Mouse (Mus musculus): Measurements from ENCODE around the gene Cyp1a2. TPM values are rescaled to one million over a fixed set of nuclear protein-coding genes. Genes with fewer than 3 reads are reported as not detected.

The Cyp1a2 gene
- polyA plus RNA-seq, 1 experiment from 2014 or later, result not detected

DNA sequence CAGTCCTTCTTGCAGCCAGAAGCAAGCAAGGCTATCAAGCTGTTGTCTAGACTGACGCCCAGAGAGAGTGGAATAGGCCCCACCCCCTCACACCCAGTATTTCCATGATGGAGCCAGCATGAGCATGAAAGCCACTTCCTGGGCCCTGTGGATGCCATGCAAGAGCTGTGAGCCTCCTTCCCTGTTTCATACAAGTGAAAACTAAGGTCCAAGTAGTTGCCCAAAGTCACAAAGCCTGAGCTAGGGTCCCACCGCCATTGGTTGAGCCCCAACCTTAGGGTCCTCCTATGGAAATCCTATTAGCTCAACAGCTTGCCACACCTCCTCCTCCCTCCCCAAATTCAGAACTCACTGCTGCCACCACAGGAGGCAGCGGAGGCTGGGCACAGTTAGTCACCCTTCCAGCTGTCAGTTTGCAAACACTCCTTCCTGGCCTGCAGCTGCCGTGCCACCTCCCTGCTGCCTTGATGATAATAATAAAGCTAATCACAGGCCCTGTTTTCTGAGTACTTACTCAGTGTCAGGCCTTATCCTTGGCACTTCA, 50.0 kb downstream of the Cyp1a2 start:
- H3K27me3 ChIP-seq, result no peaks in the 10 kb centered on the region
- H3K36me3 ChIP-seq, result peaks cover 30% of the 10 kb centered on the region
- 38% methylated on average over 4 of the region's 4 CpGs for WGBS
- no peak overlapping the region for H3K27ac ChIP-seq
- no peaks in the 10 kb centered on the region for H3K9me3 ChIP-seq
- H3K4me2 ChIP-seq, result no peak overlapping the region
- no peak overlapping the region for H3K9ac ChIP-seq
- H3K4me1 ChIP-seq, result peaks cover 34% of the 10 kb centered on the region
- no peak overlapping the region for H3K4me3 ChIP-seq
- ATAC-seq (ENCODE audit: insufficient number of reproducible peaks, low FRiP score, low TSS enrichment, low read depth), result no peak

DNA sequence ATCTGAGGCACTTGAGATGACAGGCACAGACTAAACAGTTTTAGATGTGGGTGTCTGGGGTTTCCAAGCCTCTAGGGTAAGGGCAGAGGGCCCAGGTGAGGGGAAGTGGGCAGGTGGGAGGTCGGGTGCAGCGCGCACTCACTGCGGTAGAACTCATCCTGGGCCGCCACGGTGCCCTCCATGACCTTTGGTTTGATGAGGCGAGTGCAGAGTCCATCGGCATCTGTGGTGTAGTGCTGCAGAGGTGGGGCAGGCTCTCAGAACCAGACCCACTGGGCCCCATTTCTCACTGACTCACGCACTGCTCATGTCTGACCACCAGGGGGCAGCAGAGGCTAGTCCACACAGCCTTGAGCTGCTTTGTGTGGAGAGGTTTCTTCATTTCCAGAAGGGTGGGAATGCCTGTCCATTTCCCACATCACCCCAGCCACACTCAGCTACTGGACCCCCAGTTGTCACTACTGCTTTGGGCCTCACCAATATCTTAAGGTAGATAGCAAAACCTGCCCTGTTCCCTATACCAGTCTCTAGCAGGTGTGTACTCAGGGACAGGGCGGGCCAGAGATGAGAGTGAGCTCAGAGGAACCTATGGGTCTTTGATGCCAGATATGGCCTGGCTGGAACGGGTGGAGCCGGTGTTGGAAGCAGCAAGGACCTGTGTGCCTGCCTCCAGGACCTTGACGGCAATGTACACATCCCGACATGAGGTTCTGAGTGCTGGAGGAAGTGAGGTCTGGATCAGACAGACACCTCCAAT, 54.2 kb downstream of the Cyp1a2 start:
- Histone ChIP-seq H3K4me1 (peaks cover 15% of the 10 kb centered on the region), H3K9me3 (no peaks in the 10 kb centered on the region), H3K27me3 (no peaks in the 10 kb centered on the region), H3K27ac (no peak overlapping the region), H3K4me3 (no peak overlapping the region), H3K36me3 (peaks cover 72% of the 10 kb centered on the region), H3K4me2 (no peak overlapping the region), H3K9ac (no peak overlapping the region)
- WGBS, result 64% methylated on average over 14 of the region's 14 CpGs
- peak; percentile 31; the same call in 1 of the 2 replicates for ATAC-seq (ENCODE audit: insufficient number of reproducible peaks, low FRiP score, low TSS enrichment, low read depth)

DNA sequence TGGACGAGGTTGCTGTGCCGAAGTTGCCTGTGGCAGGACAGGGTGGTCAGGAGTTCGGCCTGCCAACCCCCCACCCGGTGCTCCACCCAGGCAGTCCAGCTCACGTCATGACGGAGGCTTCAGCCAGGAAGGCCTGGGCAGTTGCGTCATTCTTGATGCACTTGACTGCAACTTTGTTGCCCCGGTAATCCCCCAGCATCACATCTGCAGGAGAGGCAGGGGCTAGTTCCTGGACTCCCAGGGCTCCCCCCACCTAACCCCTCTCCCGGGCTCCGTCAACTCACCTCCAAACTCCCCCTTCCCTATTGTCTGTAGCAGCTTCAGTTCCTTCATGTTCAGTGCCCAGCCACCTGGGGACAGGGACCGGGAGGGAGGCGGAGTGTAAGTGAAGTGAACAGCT, 54.8 kb downstream of the Cyp1a2 start:
- WGBS, result 90% methylated on average over 12 of the region's 12 CpGs
- no peak for ATAC-seq (ENCODE audit: insufficient number of reproducible peaks, low FRiP score, low TSS enrichment, low read depth)
- Histone ChIP-seq H3K9ac (no peak overlapping the region), H3K27ac (no peak overlapping the region), H3K4me1 (peaks cover 11% of the 10 kb centered on the region), H3K4me3 (no peak overlapping the region), H3K9me3 (no peaks in the 10 kb centered on the region), H3K27me3 (no peaks in the 10 kb centered on the region), H3K36me3 (peaks cover 75% of the 10 kb centered on the region), H3K4me2 (no peak overlapping the region)

DNA sequence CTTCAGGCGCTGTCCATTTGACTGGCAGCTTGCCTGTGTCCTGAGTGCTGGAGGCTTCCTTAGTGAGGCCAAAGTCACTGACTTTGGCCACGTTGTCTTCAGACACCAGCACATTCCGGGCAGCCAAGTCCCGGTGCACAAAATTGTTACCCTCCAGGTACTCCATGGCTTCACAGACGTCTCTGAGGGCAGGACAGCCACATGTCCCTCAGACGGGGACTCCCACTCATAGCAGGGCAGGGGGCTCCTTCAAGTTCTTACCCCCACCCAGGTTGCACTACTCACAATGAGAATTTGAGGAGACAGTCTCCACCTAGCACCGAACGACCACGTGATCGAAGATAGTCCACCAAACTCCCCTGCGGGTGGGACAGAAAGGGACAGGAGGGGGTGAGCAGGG, 55.6 kb downstream of the Cyp1a2 start:
- H3K27ac ChIP-seq, result no peak overlapping the region
- H3K9ac ChIP-seq, result no peak overlapping the region
- ATAC-seq (ENCODE audit: insufficient number of reproducible peaks, low FRiP score, low TSS enrichment, low read depth), result no peak
- peaks cover 75% of the 10 kb centered on the region for H3K36me3 ChIP-seq
- no peak overlapping the region for H3K4me2 ChIP-seq
- H3K4me3 ChIP-seq, result no peak overlapping the region
- 88% methylated on average over 11 of the region's 11 CpGs for WGBS
- no peaks in the 10 kb centered on the region for H3K27me3 ChIP-seq
- 0 out of 2 replicates have a peak, but pooled peaks cover 6% of the 10 kb centered on the region for H3K4me1 ChIP-seq
- H3K9me3 ChIP-seq, result no peaks in the 10 kb centered on the region

DNA sequence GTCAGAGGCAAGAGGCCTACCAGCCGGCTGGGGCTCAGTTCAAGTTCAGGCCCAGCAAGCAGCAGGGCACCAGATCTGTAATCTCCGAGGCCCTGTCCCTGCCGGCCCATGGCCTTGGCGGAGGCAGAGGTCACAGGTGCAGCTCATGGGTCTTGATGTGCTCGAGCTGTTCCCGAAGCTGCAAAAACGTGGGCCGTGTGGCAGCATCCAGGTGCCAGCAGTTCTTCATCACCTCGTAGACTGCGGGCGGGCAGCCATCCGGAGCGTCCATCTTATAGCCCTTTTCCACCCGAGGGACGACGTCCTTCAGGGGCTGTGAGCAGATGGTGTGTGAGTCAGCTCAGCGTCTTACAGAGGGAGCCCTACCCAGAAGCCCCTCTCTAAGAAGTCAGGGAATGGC, 56.3 kb downstream of the Cyp1a2 start:
- Histone ChIP-seq H3K4me2 (no peak overlapping the region), H3K4me1 (0 out of 2 replicates have a peak, but pooled peaks cover 6% of the 10 kb centered on the region), H3K4me3 (no peak overlapping the region), H3K27me3 (no peaks in the 10 kb centered on the region), H3K9ac (no peak overlapping the region), H3K9me3 (no peaks in the 10 kb centered on the region), H3K36me3 (peaks cover 75% of the 10 kb centered on the region), H3K27ac (no peak overlapping the region)
- no peak for ATAC-seq (ENCODE audit: insufficient number of reproducible peaks, low FRiP score, low TSS enrichment, low read depth)
- WGBS, result 90% methylated on average over 17 of the region's 17 CpGs

Other genes starting within 250 kb of the Cyp1a2 start
- 23.3 and 25.5 TPM in 2 replicates for gene Ppcdc, start 243.6 kb downstream of the Cyp1a2 start, polyA plus RNA-seq (2015; fragmentation: Nextera tagmentation; extraction: Ambion mirVana)
- gene Scamp5, start 215.6 kb downstream of the Cyp1a2 start, polyA plus RNA-seq (2015; fragmentation: Nextera tagmentation; extraction: Ambion mirVana), result 12.7 and 14.2 TPM in 2 replicates
- gene Rpp25, start 179.7 kb downstream of the Cyp1a2 start, polyA plus RNA-seq (2015; fragmentation: Nextera tagmentation; extraction: Ambion mirVana), result 0.40 and 1.1 TPM in 2 replicates
- gene Cox5a, start 162.4 kb downstream of the Cyp1a2 start, polyA plus RNA-seq (2015; fragmentation: Nextera tagmentation; extraction: Ambion mirVana), result 411 and 426 TPM in 2 replicates
- gene Fam219b, start 146.2 kb downstream of the Cyp1a2 start, polyA plus RNA-seq (2015; fragmentation: Nextera tagmentation; extraction: Ambion mirVana), result 26.8 and 27.5 TPM in 2 replicates
- gene Mpi, start 130.9 kb downstream of the Cyp1a2 start, polyA plus RNA-seq (2015; fragmentation: Nextera tagmentation; extraction: Ambion mirVana), result 37.9 and 49.8 TPM in 2 replicates
- 86.4 and 94.3 TPM in 2 replicates for gene Scamp2, start 122.8 kb downstream of the Cyp1a2 start, polyA plus RNA-seq (2015; fragmentation: Nextera tagmentation; extraction: Ambion mirVana)
- 21.2 and 23.2 TPM in 2 replicates for gene Ulk3, start 94.3 kb downstream of the Cyp1a2 start, polyA plus RNA-seq (2015; fragmentation: Nextera tagmentation; extraction: Ambion mirVana)
- 0.36 TPM in 1 of 2 replicates, not detected in the other for gene Cplx3, start 77.4 kb downstream of the Cyp1a2 start, polyA plus RNA-seq (2015; fragmentation: Nextera tagmentation; extraction: Ambion mirVana)
- not detected in 2 replicates for gene Lman1l, start 62.9 kb downstream of the Cyp1a2 start, polyA plus RNA-seq (2015; fragmentation: Nextera tagmentation; extraction: Ambion mirVana)
- 24.2 and 29.0 TPM in 2 replicates for gene Csk, start 30.1 kb downstream of the Cyp1a2 start, polyA plus RNA-seq (2015; fragmentation: Nextera tagmentation; extraction: Ambion mirVana)
- 0.08 TPM in 1 of 2 replicates, not detected in the other for gene Cyp1a1, start 4.2 kb upstream of the Cyp1a2 start, polyA plus RNA-seq (2015; fragmentation: Nextera tagmentation; extraction: Ambion mirVana)
- 32.9 and 33.9 TPM in 2 replicates for gene Edc3, start 24.8 kb upstream of the Cyp1a2 start, polyA plus RNA-seq (2015; fragmentation: Nextera tagmentation; extraction: Ambion mirVana)
- 64.7 and 80.3 TPM in 2 replicates for gene Clk3, start 82.2 kb upstream of the Cyp1a2 start, polyA plus RNA-seq (2015; fragmentation: Nextera tagmentation; extraction: Ambion mirVana)
- 3.6 and 3.8 TPM in 2 replicates for gene Arid3b, start 153.1 kb upstream of the Cyp1a2 start, polyA plus RNA-seq (2015; fragmentation: Nextera tagmentation; extraction: Ambion mirVana)
- gene Ubl7, start 227.3 kb upstream of the Cyp1a2 start, polyA plus RNA-seq (2015; fragmentation: Nextera tagmentation; extraction: Ambion mirVana), result 107 TPM in 2 replicates